Mouse (Mus musculus) spleen, adult 10 weeks (tissue): ENCODE data around the gene Fgfr2. TPM values are rescaled to one million over a fixed set of nuclear protein-coding genes. Genes with fewer than 3 reads are reported as not detected.

Experiments used
- polyA plus RNA-seq: library from polyadenylated mRNA; stranded (reverse); fragments of 350-450 nt; fragmentation: Illumina TruSeq; extraction: RNeasy Lipid Tissue Mini Kit (QIAGEN cat#74804); gene quantifications from one replicate; pipeline ENCODE4 v1.2.3, GENCODE M21; 2015; ENCODE audit warnings: low replicate concordance; ENCODE audit not compliant: insufficient read depth

Fgfr2 gene
- polyA plus RNA-seq, 1 experiment from 2014 or later, result 9.3 TPM

GRCm38 (mm10) chr7:131542115-131542871 is 1580.9 kb downstream of the Fgfr2 start, which contains the start of gene Hmx3:
Gene Hmx3, plus strand, starts transcription at chr7:131542867.

GRCm38 (mm10) chr7:131410416-131411058 is 1712.6 kb downstream of the Fgfr2 start, which contains the start of the genes Ikzf5 and Acadsb:
Gene Ikzf5, minus strand, starts transcription at chr7:131410521.
Gene Acadsb, plus strand, starts transcription at chr7:131410601.

GRCm38 (mm10) chr7:131370648-131371469 is 1752.3 kb downstream of the Fgfr2 start, which contains the start of gene Pstk:
Gene Pstk, plus strand, starts transcription at chr7:131371141.

GRCm38 (mm10) chr7:131362615-131363300 is 1760.4 kb downstream of the Fgfr2 start, which contains the start of gene 2310057M21Rik:
Gene 2310057M21Rik, minus strand, starts transcription at chr7:131362759.

GRCm38 (mm10) chr7:131333564-131333963 is 1789.6 kb downstream of the Fgfr2 start, which contains the start of gene Fam24a:
Gene Fam24a, plus strand, starts transcription at chr7:131333864.

GRCm38 (mm10) chr7:131329416-131329815 is 1793.7 kb downstream of the Fgfr2 start, which contains the start of gene Fam24b:
Gene Fam24b, minus strand, starts transcription at chr7:131329516.

GRCm38 (mm10) chr7:131322192-131322591 is 1801.0 kb downstream of the Fgfr2 start, which contains the start of gene Cuzd1:
Gene Cuzd1, minus strand, starts transcription at chr7:131322292.

GRCm38 (mm10) chr7:131174121-131174520 is 1949.0 kb downstream of the Fgfr2 start, which contains the start of gene 5430419D17Rik:
Gene 5430419D17Rik, plus strand, starts transcription at chr7:131174402.

GRCm38 (mm10) chr7:131146214-131146613 is 1976.9 kb downstream of the Fgfr2 start, which contains the start of gene 4933402N03Rik:
Gene 4933402N03Rik, minus strand, starts transcription at chr7:131146314.

GRCm38 (mm10) chr7:131031755-131032154 is 2091.4 kb downstream of the Fgfr2 start, which contains the start of gene Dmbt1:
Gene Dmbt1, plus strand, starts transcription at chr7:131032053.

GRCm38 (mm10) chr7:130935793-130936471 is 2187.2 kb downstream of the Fgfr2 start, which contains the start of gene Htra1:
Gene Htra1, plus strand, starts transcription at chr7:130936111.

GRCm38 (mm10) chr7:130865613-130866591 is 2257.2 kb downstream of the Fgfr2 start, which contains the start of gene Plekha1:
Gene Plekha1, plus strand, starts transcription at chr7:130865756.

GRCm38 (mm10) chr7:130773914-130774630 is 2349.1 kb downstream of the Fgfr2 start, which contains the start of gene Btbd16:
Gene Btbd16, plus strand, starts transcription at chr7:130774069.

GRCm38 (mm10) chr7:130577388-130578003 is 2545.7 kb downstream of the Fgfr2 start, which contains the start of gene Tacc2:
Gene Tacc2, plus strand, starts transcription at chr7:130577438.

GRCm38 (mm10) chr7:130572821-130573220 is 2550.3 kb downstream of the Fgfr2 start, which contains the start of gene Nsmce4a:
Gene Nsmce4a, minus strand, starts transcription at chr7:130573118.

GRCm38 (mm10) chr7:130520049-130520425 is 2603.1 kb downstream of the Fgfr2 start, which contains the start of gene Ate1:
Gene Ate1, minus strand, starts transcription at chr7:130520369.

